Mouse (Mus musculus): ENCODE measurements around the gene Wdr95.

Wdr95 gene

GRCm38 (mm10) chr5:149659414-149659780, 130.9 kb downstream of the Wdr95 start:
- DNase-seq (ENCODE audit: extremely low read depth, low read depth, low spot score): no peak

GRCm38 (mm10) chr5:149661428-149661827, 132.9 kb downstream of the Wdr95 start:
- DNase-seq (ENCODE audit: extremely low read depth, low read depth, low spot score): no peak
